Mouse (Mus musculus): ENCODE measurements at regions not wholly inside any gene's neighbourhood (a gene's known extent, or its start where the extent isn't known, plus 50 kb on each side); places are given as distances from the start of the nearest gene placed in this dataset.

GRCm38 (mm10) chr6:67113686-67114278 lies 76.5 kb upstream of the Gadd45a start:
- Histone ChIP-seq H3K4me2 (ENCODE audit: low read depth, low read length, poor library complexity, severe bottlenecking) (peak overlapping the region; percentile 56), H3K27me3 (ENCODE audit: insufficient read depth, low read length) (no peaks in the 10 kb centered on the region), H3K9me3 (ENCODE audit: low read length) (no peaks in the 10 kb centered on the region), H3K4me1 (ENCODE audit: insufficient read depth, low read length) (no peaks in the 10 kb centered on the region; the same call in 1 of the 2 replicates), H3K27ac (ENCODE audit: low read depth, low read length) (no peak overlapping the region), H3K4me3 (ENCODE audit: low read depth, low read length) (peak overlapping the region; percentile 29), H3K36me3 (ENCODE audit: insufficient read depth, low read length) (no peaks in the 10 kb centered on the region), H3K9ac (replicated peaks; ENCODE audit: low read length, poor library complexity, severe bottlenecking) (peak overlapping the region; percentile 42; the same call in 1 of the 2 replicates)
- DNase-seq (ENCODE audit: low spot score), result no peak
- no peak for TF ChIP-seq CTCF (IDR thresholded peaks at IDR 0.05)
- peak; percentile 24; the same call in 1 of the 2 replicates for ATAC-seq (ENCODE audit: low FRiP score)
- WGBS, result 14% methylated on average over 26 of the region's 26 CpGs

GRCm38 (mm10) chr6:67113261-67113660 lies 76.0 kb upstream of the Gadd45a start:
- 72% methylated on average over 4 of the region's 4 CpGs for WGBS
- TF ChIP-seq CTCF (IDR thresholded peaks at IDR 0.05), result no peak
- H3K4me1 ChIP-seq (ENCODE audit: insufficient read depth, low read length), result no peaks in the 10 kb centered on the region; the same call in 1 of the 2 replicates
- H3K4me3 ChIP-seq (ENCODE audit: low read depth, low read length), result no peak overlapping the region
- DNase-seq (ENCODE audit: low spot score) (no peak), ATAC-seq (ENCODE audit: low FRiP score) (no peak)
- no peak overlapping the region for H3K27ac ChIP-seq (ENCODE audit: low read depth, low read length)
- H3K4me2 ChIP-seq (ENCODE audit: low read depth, low read length, poor library complexity, severe bottlenecking), result 0 out of 2 replicates have a peak overlapping the region, but pooled peaks have one; percentile 56
- no peak overlapping the region for H3K9ac ChIP-seq (replicated peaks; ENCODE audit: low read length, poor library complexity, severe bottlenecking)
- H3K36me3 ChIP-seq (ENCODE audit: insufficient read depth, low read length), result no peaks in the 10 kb centered on the region
- H3K27me3 ChIP-seq (ENCODE audit: insufficient read depth, low read length), result no peaks in the 10 kb centered on the region
- no peaks in the 10 kb centered on the region for H3K9me3 ChIP-seq (ENCODE audit: low read length)

DNA sequence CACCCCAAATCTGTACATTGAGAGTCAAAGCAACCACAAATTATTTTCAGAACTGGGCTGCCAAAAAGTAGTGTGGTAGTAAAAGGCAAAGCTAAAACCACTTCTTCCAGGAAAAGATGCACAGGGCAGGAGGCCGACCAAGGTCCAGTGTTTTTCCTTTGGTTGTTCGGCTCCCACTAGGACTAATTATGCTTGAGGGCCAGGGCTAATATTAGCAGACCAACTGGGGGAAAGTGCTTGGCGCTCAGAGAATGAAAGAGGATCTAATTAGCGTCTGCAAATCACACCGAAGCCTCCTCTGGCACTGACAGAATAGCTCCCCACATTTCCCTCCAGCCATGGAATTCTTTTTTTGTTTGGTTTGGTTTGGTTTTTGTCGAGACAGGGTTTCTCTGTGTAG lies 75.1 kb upstream of the Gadd45a start:
- ATAC-seq (ENCODE audit: low FRiP score), result no peak
- no peaks in the 10 kb centered on the region for H3K9me3 ChIP-seq (ENCODE audit: low read length)
- 56% methylated on average over 6 of the region's 6 CpGs for WGBS
- no peaks in the 10 kb centered on the region for H3K27me3 ChIP-seq (ENCODE audit: insufficient read depth, low read length)
- no peaks in the 10 kb centered on the region; the same call in 1 of the 2 replicates for H3K4me1 ChIP-seq (ENCODE audit: insufficient read depth, low read length)
- no peak for TF ChIP-seq CTCF (IDR thresholded peaks at IDR 0.05)
- DNase-seq (ENCODE audit: low spot score), result no peak
- no peak overlapping the region for H3K4me3 ChIP-seq (ENCODE audit: low read depth, low read length)
- H3K9ac ChIP-seq (replicated peaks; ENCODE audit: low read length, poor library complexity, severe bottlenecking), result no peak overlapping the region
- H3K4me2 ChIP-seq (ENCODE audit: low read depth, low read length, poor library complexity, severe bottlenecking), result no peak overlapping the region
- no peaks in the 10 kb centered on the region for H3K36me3 ChIP-seq (ENCODE audit: insufficient read depth, low read length)
- no peak overlapping the region for H3K27ac ChIP-seq (ENCODE audit: low read depth, low read length)

GRCm38 (mm10) chr6:67111581-67111980 lies 74.3 kb upstream of the Gadd45a start:
- no peak for TF ChIP-seq CTCF (IDR thresholded peaks at IDR 0.05)
- no peak for ATAC-seq (ENCODE audit: low FRiP score)
- Histone ChIP-seq H3K27ac (ENCODE audit: low read depth, low read length) (no peak overlapping the region), H3K4me3 (ENCODE audit: low read depth, low read length) (no peak overlapping the region), H3K4me1 (ENCODE audit: insufficient read depth, low read length) (no peaks in the 10 kb centered on the region; the same call in 1 of the 2 replicates), H3K9ac (replicated peaks; ENCODE audit: low read length, poor library complexity, severe bottlenecking) (no peak overlapping the region), H3K36me3 (ENCODE audit: insufficient read depth, low read length) (no peaks in the 10 kb centered on the region), H3K27me3 (ENCODE audit: insufficient read depth, low read length) (no peaks in the 10 kb centered on the region), H3K4me2 (ENCODE audit: low read depth, low read length, poor library complexity, severe bottlenecking) (no peak overlapping the region), H3K9me3 (ENCODE audit: low read length) (no peaks in the 10 kb centered on the region)
- 52% methylated on average over 2 of the region's 2 CpGs for WGBS
- no peak for DNase-seq (ENCODE audit: low spot score)

GRCm38 (mm10) chr6:67110391-67110790 lies 73.1 kb upstream of the Gadd45a start:
- WGBS, result 83% methylated on average over 1 of the region's 1 CpGs
- H3K9me3 ChIP-seq (ENCODE audit: low read length), result no peaks in the 10 kb centered on the region

DNA sequence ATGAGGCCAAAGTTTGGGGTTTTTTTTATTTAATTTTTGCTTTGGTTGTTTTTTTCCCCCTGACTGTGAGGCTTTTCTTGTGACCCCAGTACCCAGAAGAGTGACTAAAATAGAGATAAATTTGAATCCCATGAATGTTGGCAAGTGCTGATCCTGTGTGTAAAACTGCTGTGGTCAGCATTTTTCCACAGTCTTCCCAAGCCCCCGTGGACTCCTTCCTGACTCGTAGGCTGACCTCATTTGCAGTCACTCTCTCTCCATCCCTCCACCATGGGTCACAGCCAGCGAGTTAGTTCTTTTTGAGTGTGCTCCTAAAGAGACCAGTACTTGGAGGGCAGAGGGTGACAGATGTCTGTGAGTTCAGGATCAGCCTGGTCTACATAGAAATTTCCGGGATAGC lies 72.5 kb upstream of the Gadd45a start:
- DNase-seq (ENCODE audit: low spot score) (no peak), ATAC-seq (ENCODE audit: low FRiP score) (no peak)
- Histone ChIP-seq H3K36me3 (ENCODE audit: insufficient read depth, low read length) (no peaks in the 10 kb centered on the region), H3K27ac (ENCODE audit: low read depth, low read length) (no peak overlapping the region), H3K9me3 (ENCODE audit: low read length) (no peaks in the 10 kb centered on the region), H3K9ac (replicated peaks; ENCODE audit: low read length, poor library complexity, severe bottlenecking) (no peak overlapping the region), H3K27me3 (ENCODE audit: insufficient read depth, low read length) (no peaks in the 10 kb centered on the region), H3K4me1 (ENCODE audit: insufficient read depth, low read length) (no peaks in the 10 kb centered on the region; the same call in 1 of the 2 replicates), H3K4me2 (ENCODE audit: low read depth, low read length, poor library complexity, severe bottlenecking) (no peak overlapping the region), H3K4me3 (ENCODE audit: low read depth, low read length) (no peak overlapping the region)
- no peak for TF ChIP-seq CTCF (IDR thresholded peaks at IDR 0.05)
- WGBS, result 67% methylated on average over 4 of the region's 4 CpGs

More at GRCm38 (mm10) chr6:67110391-67110790, 73.1 kb upstream of the Gadd45a start:
- H3K36me3 ChIP-seq (ENCODE audit: insufficient read depth, low read length), result no peaks in the 10 kb centered on the region
- H3K27me3 ChIP-seq (ENCODE audit: insufficient read depth, low read length), result no peaks in the 10 kb centered on the region
- DNase-seq (ENCODE audit: low spot score) (no peak), ATAC-seq (ENCODE audit: low FRiP score) (no peak)
- TF ChIP-seq CTCF (IDR thresholded peaks at IDR 0.05), result no peak
- H3K4me3 ChIP-seq (ENCODE audit: low read depth, low read length), result no peak overlapping the region
- no peak overlapping the region for H3K27ac ChIP-seq (ENCODE audit: low read depth, low read length)
- H3K4me1 ChIP-seq (ENCODE audit: insufficient read depth, low read length), result no peaks in the 10 kb centered on the region; the same call in 1 of the 2 replicates
- H3K4me2 ChIP-seq (ENCODE audit: low read depth, low read length, poor library complexity, severe bottlenecking), result no peak overlapping the region
- H3K9ac ChIP-seq (replicated peaks; ENCODE audit: low read length, poor library complexity, severe bottlenecking), result no peak overlapping the region
